Mouse (Mus musculus) liver, adult (tissue): ENCODE data around the gene Nthl1.

Experiments used
- GATA4 ChIP-seq: IDR thresholded peaks from 2 replicates; pipeline ENCODE4 v1.6.1; 2014; ENCODE audit warnings: mild to moderate bottlenecking, low read length; ENCODE audit not compliant: insufficient replicate concordance

The Nthl1 gene

GRCm38 (mm10) chr17:24604557-24604956 lies 27.9 kb upstream of the Nthl1 start:
- no peak for TF ChIP-seq GATA4

DNA sequence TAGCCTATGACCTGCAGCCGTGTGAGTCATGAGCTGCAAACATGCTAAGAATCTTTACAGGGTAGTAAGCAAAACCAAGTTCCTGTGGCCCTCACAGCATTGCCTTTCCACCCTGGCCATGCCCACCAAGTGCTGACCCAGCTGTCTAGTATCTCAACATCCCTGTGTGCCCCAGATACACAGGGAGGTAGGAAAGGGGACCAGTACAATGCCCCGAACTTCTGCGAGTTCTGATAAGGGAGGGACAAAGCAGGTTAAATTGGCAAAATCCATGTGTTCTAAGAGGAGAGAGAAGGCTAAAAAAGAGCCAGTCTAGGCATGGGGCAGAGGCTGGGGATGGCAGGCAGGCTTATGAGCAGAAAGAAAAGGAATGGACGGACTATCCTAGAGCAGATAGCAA lies 24.1 kb upstream of the Nthl1 start:
- TF ChIP-seq GATA4, result no peak

- no peak for TF ChIP-seq GATA4
These were observed 23.6 kb upstream of the Nthl1 start for GRCm38 (mm10) chr17:24608874-24609273.

- TF ChIP-seq GATA4, result no peak
These were observed 21.8 kb upstream of the Nthl1 start for GRCm38 (mm10) chr17:24610711-24611110.

DNA sequence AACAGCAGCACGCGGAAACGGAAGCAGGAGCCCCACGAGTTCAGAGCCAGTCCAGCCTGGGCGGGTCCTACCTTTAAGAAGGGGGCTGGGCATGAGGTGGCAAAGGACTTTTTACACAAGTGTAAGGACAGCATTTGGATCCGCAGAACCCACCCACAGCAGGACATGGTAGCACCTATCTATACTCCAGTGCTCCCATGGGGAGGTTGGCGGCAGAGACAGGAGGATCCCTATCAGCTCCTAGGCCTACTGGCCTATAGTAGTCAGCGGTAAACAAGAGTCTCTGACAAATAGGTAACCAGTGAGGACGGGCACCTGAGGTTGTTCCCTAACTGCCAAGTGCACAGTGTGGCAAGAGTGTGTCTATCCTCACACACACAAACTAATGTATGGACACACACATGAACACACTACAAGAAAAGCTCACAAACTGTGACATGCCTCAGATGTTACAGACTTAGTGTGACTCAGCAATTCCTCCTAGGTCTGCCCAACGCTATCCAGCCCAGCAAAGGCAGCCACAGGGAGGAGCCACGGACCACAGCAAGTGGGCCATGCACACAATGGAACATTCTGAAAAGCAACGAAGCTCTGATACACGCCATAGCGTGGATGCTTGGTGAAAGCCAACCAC lies 14.8 kb upstream of the Nthl1 start:
- no peak for TF ChIP-seq GATA4

GRCm38 (mm10) chr17:24625472-24625871 lies 7.0 kb upstream of the Nthl1 start:
- no peak for TF ChIP-seq GATA4

GRCm38 (mm10) chr17:24628646-24629045 lies 3.8 kb upstream of the Nthl1 start:
- peak; percentile 45; the same call in 1 of the 2 replicates for TF ChIP-seq GATA4

DNA sequence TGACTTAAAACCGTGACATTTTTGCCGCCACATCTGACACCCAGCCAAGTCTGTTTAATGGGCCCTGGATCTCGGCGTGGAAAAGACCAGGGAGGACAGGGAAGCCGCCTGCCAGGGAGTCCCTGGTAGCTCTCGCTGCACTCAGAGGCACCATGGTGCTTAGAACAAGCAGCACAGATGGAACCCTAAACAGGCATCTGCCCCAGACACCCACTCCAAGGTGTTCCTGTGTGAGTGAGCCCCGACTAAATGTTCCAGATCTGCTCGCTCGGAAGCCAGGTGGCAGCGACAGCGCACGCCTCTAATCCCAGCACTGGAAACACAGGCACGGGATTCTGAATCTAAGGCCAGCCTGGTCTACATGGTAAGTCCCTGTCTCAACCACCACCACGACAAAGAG lies 2.4 kb upstream of the Nthl1 start:
- TF ChIP-seq GATA4, result no peak

- no peak for TF ChIP-seq GATA4
These were observed 451 bp downstream of the Nthl1 start for GRCm38 (mm10) chr17:24632813-24633449.

GRCm38 (mm10) chr17:24633831-24634230 lies 1.4 kb downstream of the Nthl1 start:
- TF ChIP-seq GATA4, result no peak

DNA sequence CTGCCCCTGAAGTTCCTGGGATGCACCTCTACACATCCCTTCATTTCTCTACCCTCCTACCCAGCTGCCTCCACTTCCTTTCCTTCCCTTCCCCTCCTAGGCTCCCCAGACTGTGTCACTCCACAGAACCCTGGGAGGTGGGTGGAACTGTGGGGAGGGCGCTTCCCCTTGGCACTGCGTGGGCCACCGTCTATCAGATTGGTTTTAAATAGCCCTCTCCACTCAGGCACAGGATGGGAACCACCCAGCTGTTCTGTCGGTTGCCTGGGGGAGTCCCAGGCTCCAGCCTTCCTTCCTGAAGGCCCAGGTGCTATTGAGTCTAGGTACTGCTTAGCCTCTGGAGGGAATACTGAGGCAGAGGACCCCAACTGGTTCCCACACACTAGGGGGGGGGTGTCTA lies 2.5 kb downstream of the Nthl1 start:
- TF ChIP-seq GATA4, result peak; percentile 12; the same call in 1 of the 2 replicates

GRCm38 (mm10) chr17:24635694-24636093 lies 3.2 kb downstream of the Nthl1 start:
- TF ChIP-seq GATA4, result no peak

- TF ChIP-seq GATA4, result no peak
These were observed 4.5 kb downstream of the Nthl1 start for GRCm38 (mm10) chr17:24636781-24637481.

GRCm38 (mm10) chr17:24638214-24638613 lies 5.7 kb downstream of the Nthl1 start:
- TF ChIP-seq GATA4, result no peak

- TF ChIP-seq GATA4, result no peak
These were observed 6.4 kb downstream of the Nthl1 start for GRCm38 (mm10) chr17:24638840-24639239.

DNA sequence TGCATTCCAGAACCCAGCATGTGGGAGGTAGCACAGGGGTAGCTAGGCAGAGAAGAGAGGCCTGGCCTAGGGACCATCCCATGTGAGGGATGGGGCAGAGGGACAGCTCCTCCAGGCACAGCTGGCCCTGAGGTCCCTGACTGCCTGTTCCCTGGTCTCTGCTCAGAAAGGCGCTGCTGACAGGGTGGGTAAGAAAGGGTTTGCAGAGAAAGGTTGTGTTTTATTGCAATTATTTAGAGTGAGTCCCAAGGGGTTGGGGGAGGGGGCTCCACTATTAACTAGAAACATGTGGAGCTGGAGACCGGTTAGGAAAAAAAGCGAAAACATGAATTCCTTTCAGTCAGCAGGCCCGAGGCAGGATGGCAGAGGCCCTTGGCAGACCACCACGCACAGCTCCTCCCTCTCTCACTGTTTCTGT lies 7.1 kb downstream of the Nthl1 start:
- TF ChIP-seq GATA4, result no peak
